Mouse (Mus musculus) erythroblast, embryonic 14.5 days (primary cell): ENCODE measurements at regions not wholly inside any gene's neighbourhood (a gene's known extent, or its start where the extent isn't known, plus 50 kb on each side); places are given as distances from the start of the nearest gene placed in this dataset.

Experiments
- H3K27me3 ChIP-seq: 2 replicates; pipeline ENCODE4 v1.6.1; 2012; ENCODE audit warnings: inconsistent platforms; ENCODE audit not compliant: control insufficient read depth
- H3K36me3 ChIP-seq: 2 replicates; pipeline ENCODE4 v1.6.1; 2012; ENCODE audit warnings: mild to moderate bottlenecking, inconsistent platforms; ENCODE audit not compliant: control insufficient read depth
- H3K4me1 ChIP-seq: 2 replicates; pipeline ENCODE4 v1.6.1; 2012; ENCODE audit warnings: inconsistent platforms; ENCODE audit not compliant: control insufficient read depth
- H3K4me3 ChIP-seq: replicated peaks from 2 replicates; pipeline ENCODE3; 2012; ENCODE audit warnings: moderate library complexity, mild to moderate bottlenecking, inconsistent platforms
- H3K9me3 ChIP-seq: 2 replicates; pipeline ENCODE4 v1.6.1; 2012; ENCODE audit warnings: low read length, inconsistent platforms, mixed read lengths; ENCODE audit not compliant: control insufficient read depth
- GATA1 ChIP-seq: IDR thresholded peaks from 2 replicates; pipeline ENCODE4 v1.6.1; 2012; ENCODE audit warnings: low read length, inconsistent platforms, mixed read lengths
- TAL1 ChIP-seq: IDR thresholded peaks from 3 replicates; pipeline ENCODE4 v1.6.1; 2012; ENCODE audit warnings: low read length, inconsistent platforms, mixed read lengths

DNA sequence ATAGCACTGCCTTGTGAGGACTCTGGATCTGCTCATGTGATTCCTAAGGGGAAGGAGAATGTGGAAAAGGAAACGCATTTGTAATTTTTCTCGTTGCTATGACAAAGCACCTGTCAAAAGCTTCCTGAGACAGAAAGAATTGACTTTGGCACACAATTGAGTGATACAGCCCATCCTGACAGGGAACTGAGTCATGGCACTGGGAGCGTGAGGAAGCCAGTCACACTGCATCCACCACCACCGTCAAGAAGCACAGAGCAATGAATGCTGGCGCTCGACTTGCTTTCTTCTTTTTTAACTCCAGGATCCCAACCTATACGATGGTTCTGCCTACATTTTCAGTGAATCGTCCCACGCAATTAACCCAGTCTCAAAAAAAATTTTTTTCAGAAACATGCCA is 131.5 kb upstream of the Plcz1 start:
- Histone ChIP-seq H3K27me3 (no peaks in the 10 kb centered on the region), H3K4me3 (no peak overlapping the region), H3K4me1 (no peaks in the 10 kb centered on the region), H3K36me3 (no peaks in the 10 kb centered on the region), H3K9me3 (peaks cover 28% of the 10 kb centered on the region)
- TF ChIP-seq TAL1 = no peak
- TF ChIP-seq GATA1 = no peak

DNA sequence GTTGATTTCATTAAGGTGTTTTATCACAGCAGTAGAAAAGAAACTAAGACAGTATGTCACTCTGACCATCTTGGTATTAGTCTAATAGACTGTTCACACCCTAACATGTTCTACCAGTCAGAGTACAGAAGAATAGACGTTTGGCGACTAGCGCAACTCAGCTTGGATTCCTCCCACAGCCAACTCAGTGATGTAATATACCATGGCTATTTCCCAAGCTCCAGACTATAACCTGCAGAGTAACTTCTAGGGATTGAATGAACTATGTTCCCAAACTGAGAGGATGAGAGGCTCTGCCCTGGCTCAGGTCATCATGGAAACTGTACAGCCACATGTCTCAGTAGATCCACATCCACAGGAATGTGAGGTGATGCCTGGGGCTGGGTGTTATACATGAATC is 128.6 kb upstream of the Plcz1 start:
- H3K4me3 ChIP-seq = no peak overlapping the region
- peaks cover 37% of the 10 kb centered on the region for H3K9me3 ChIP-seq

DNA sequence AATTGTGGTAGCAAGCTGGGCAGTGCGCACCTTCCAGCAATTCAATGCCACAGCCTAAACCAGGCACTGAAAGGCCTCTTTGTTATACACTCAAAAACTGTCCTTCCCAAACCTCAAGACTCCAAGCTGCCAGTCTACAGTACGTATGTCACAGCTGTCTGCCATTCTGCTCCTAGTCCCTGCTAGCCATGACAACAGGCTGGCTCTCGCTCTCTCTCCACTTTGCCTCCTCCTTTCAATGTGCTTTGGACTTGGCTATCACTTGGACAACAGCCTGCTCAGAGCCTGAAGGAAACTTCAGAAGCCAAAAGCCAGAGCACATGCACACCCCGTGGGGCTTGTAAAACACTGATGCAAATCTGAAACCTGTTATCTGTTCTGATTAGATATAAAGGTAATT is 125.9 kb upstream of the Plcz1 start:
- no peaks in the 10 kb centered on the region for H3K27me3 ChIP-seq
- no peaks in the 10 kb centered on the region for H3K36me3 ChIP-seq
- no peaks in the 10 kb centered on the region for H3K4me1 ChIP-seq
- no peak for TF ChIP-seq GATA1
- no peak for TF ChIP-seq TAL1
- H3K4me3 ChIP-seq = no peak overlapping the region
- H3K9me3 ChIP-seq = peaks cover 43% of the 10 kb centered on the region

More for the DNA sequence above, 128.6 kb upstream of the Plcz1 start:
- Histone ChIP-seq H3K4me1 (no peaks in the 10 kb centered on the region), H3K36me3 (no peaks in the 10 kb centered on the region), H3K27me3 (no peaks in the 10 kb centered on the region)
- TF ChIP-seq TAL1 (no peak), GATA1 (no peak)

DNA sequence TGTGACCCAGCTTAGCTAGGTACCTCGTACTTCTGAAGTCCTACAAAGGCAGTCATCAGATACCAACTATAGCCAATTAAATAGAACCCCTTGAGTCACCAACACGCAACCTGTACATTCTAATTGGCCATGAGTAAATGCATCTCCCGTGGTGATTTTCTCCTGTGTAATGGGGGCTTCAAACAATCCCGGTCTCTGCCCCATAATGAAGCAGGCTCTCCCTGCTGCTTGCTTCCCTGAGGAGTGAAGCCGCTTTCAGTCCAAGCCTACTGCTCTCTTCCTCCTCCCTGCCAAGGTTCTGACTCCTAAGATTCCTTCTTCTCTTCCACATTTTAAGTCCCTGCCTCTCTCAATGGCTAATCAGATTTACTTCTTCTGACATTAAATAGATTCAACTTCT is 121.5 kb upstream of the Plcz1 start:
- Histone ChIP-seq H3K27me3 (no peaks in the 10 kb centered on the region), H3K4me1 (no peaks in the 10 kb centered on the region), H3K36me3 (no peaks in the 10 kb centered on the region), H3K9me3 (peaks cover 59% of the 10 kb centered on the region), H3K4me3 (no peak overlapping the region)
- no peak for TF ChIP-seq TAL1
- TF ChIP-seq GATA1 = no peak

DNA sequence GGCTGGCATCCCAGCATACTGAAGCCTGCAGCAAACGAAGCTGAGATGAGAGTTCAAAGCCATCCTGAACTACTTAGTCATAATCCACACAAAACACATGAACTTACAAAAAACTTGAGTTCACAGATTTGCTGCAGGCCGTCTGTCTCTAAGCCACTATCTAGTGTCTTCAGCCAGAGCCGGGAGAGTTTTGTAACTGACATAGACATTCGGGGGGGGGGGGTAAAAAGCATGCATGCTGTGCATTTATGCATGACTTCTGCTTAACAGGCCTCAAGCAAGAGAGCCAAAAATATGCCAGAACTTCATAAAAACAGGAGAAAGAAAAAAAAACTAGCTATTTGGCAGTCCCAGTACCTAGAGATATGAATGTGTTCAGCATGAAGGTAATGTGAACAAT is 120.2 kb upstream of the Plcz1 start:
- Histone ChIP-seq H3K27me3 (no peaks in the 10 kb centered on the region), H3K36me3 (no peaks in the 10 kb centered on the region), H3K4me1 (no peaks in the 10 kb centered on the region), H3K4me3 (no peak overlapping the region), H3K9me3 (peaks cover 54% of the 10 kb centered on the region)
- TF ChIP-seq GATA1 (no peak), TAL1 (no peak)

DNA sequence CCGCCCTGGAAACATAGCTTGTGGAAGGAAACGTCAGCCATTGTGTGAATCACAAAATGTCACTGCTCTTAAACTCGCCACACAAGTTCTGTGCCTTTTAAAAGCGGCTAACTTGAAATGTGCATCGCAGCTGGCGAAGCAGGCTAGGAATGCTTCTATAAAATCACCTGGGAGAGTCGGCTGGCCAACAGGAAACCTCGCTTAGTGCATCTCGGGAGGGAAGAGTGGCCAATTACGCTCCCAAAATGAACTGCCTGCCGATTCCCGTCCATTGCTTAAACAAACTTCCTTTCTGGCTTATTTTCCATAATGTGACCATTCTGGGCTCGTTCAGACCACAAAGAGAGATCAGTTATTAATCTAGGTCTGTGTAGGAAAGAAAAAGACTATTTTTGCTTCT is 119.7 kb upstream of the Plcz1 start:
- Histone ChIP-seq H3K36me3 (no peaks in the 10 kb centered on the region), H3K27me3 (no peaks in the 10 kb centered on the region), H3K4me3 (no peak overlapping the region), H3K4me1 (no peaks in the 10 kb centered on the region), H3K9me3 (peaks cover 49% of the 10 kb centered on the region)
- TF ChIP-seq GATA1 (no peak), TAL1 (no peak)

DNA sequence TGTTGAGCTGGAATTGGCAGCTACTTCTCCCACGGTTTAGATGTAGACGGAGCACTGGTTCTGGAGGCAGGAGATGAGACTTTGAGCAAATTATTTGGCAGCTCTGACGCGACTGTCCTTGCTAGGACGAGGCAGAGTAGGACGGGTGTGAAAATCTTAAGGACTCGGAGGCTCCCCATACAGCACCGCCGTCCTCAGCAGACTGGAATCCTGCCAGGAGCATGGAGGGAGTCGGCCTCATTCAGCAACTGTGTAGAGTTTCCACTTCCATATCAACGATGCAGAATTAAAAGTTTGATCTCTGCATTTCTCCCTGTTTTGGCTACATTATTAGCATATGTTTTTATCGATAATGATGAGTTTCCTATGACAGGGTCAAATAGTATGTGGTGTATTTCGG is 117.7 kb upstream of the Plcz1 start:
- H3K9me3 ChIP-seq = peaks cover 41% of the 10 kb centered on the region
- no peak overlapping the region for H3K4me3 ChIP-seq
- H3K4me1 ChIP-seq = no peaks in the 10 kb centered on the region
- H3K27me3 ChIP-seq = no peaks in the 10 kb centered on the region
- TF ChIP-seq TAL1 (no peak), GATA1 (no peak)
- H3K36me3 ChIP-seq = no peaks in the 10 kb centered on the region

DNA sequence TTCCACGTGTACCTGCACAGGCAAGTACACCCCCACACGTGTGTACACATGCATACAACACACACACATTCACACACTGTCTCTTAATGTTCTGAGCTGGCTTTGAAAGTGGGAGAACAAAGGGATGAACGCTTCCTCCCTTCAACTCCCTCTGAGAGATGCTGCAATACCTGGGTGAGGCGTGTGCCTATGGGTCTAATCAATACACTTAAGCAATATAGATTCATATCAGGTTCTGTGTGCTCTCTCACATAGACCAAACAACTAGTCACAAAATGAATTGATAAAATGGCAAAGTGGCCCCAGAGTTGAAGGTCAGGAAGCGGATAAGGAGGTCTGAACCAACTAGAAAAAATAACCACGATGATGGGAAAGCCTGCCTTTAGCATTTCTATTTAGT is 116.1 kb upstream of the Plcz1 start:
- Histone ChIP-seq H3K9me3 (peaks cover 32% of the 10 kb centered on the region), H3K4me1 (no peaks in the 10 kb centered on the region), H3K27me3 (no peaks in the 10 kb centered on the region), H3K4me3 (no peak overlapping the region), H3K36me3 (no peaks in the 10 kb centered on the region)
- TF ChIP-seq GATA1 (no peak), TAL1 (no peak)

DNA sequence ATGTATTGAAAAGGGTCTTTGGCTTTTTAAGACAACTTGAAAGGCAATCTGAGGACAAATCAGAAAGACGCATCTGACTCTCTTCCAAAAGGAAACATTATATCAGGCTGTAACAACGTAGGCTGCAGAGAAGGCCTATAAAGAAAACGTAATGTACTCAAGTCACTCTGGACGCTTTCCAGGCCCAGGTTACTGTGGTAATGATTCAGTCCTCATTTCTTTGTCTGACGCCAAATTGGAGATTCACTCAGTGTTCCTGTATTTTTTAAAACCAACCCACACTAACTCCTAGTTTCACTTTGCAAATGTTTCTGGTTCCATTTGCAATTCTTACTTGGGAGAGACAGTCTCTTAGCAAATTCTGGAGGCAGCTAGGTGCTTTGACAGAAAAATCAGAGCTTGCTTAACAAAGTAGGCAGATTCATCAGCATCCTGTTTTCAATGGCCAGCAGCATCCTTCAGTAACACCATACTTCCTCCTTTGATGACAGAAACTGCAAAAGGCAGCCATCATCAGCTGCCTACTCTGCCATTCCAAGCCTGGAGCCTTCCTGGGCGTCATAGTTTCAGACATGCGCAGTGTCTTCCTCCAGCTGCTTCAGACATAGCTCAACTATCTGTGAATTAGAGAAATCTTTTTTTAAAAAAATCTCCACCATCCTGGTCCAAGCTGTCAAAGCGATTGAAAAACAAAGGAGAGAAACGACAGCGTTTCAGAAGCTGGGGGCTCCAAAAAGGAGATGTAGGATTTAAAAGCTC is 111.3 kb upstream of the Plcz1 start:
- Histone ChIP-seq H3K4me1 (no peaks in the 10 kb centered on the region), H3K9me3 (peaks cover 5% of the 10 kb centered on the region), H3K4me3 (no peak overlapping the region), H3K36me3 (no peaks in the 10 kb centered on the region), H3K27me3 (no peaks in the 10 kb centered on the region)
- TF ChIP-seq TAL1 (no peak), GATA1 (no peak)
